Mouse (Mus musculus): ENCODE measurements at regions not wholly inside any gene's neighbourhood (a gene's known extent, or its start where the extent isn't known, plus 50 kb on each side); places are given as distances from the start of the nearest gene placed in this dataset.

GRCm38 (mm10) chr11:65497979-65498378 is 228.2 kb upstream of the Myocd start:
- TF ChIP-seq CTCF (IDR thresholded peaks at IDR 0.05; ENCODE audit: insufficient read depth, low read length) (no peak), POLR2A (IDR thresholded peaks at IDR 0.05; ENCODE audit: borderline replicate concordance, extremely low read depth, low read depth, low read length) (no peak)

Measured in lung, adult 2 months (tissue).